Mouse (Mus musculus): ENCODE measurements around the gene Slc28a3. TPM values are rescaled to one million over a fixed set of nuclear protein-coding genes. Genes with fewer than 3 reads are reported as not detected.

Gene Slc28a3
- polyA plus RNA-seq, 1 experiment: not detected

DNA sequence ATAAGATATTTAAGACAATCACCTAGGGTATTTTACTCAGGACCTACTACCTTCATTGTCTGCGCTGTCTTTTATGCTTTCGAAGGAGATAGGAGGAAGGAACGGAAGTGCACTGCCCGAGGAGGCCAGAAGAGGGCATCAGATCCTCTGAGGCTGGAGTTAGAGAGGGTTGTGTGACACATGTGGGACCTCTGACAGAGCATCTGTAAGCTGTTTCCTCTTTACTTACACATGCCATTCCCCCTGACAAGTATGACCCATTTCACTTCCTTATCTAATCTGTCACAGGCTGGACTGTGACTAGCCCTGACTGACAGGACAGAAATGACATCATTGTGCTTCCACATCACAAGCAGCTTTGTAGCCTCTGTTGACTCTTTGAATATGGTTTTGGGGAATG lies 94.4 kb downstream of the Slc28a3 start:
- no peak overlapping the region for H3K27ac ChIP-seq (ENCODE audit: control insufficient read depth, insufficient read depth, low read depth, low read length, poor library complexity)
- no peaks in the 10 kb centered on the region; the same call in 1 of the 2 replicates for H3K4me1 ChIP-seq (ENCODE audit: control insufficient read depth, insufficient read depth, low read length)
- 92% methylated on average over 4 of the region's 4 CpGs for WGBS
- TF ChIP-seq POLR2A (IDR thresholded peaks at IDR 0.05; ENCODE audit: borderline replicate concordance, control insufficient read depth, low read depth, low read length) (no peak), CTCF (IDR thresholded peaks at IDR 0.05; ENCODE audit: control insufficient read depth, insufficient read depth, low read length) (peak; percentile 38)
- H3K4me3 ChIP-seq (replicated peaks; ENCODE audit: control insufficient read depth, low read depth, low read length): no peak overlapping the region

DNA sequence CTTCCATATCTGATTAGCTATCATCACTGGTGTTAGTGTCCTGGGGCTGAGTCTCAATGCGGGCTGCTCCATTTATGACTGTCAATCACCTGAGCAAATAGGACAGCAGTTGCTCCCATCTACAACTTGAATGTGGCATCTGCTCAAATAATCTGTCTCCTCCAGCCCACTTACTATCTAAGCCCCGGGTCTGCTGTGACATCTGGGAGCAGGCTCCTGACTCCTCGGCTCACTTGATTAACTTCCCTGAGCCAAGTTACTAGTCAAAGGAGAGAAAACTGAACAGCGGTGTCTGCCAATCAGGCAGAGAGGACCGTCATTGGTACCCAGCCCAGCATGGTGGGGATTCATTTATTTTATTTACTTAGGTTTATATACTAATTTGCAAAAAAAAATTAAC lies 95.0 kb downstream of the Slc28a3 start:
- TF ChIP-seq POLR2A (IDR thresholded peaks at IDR 0.05; ENCODE audit: borderline replicate concordance, control insufficient read depth, low read depth, low read length) (no peak), CTCF (IDR thresholded peaks at IDR 0.05; ENCODE audit: control insufficient read depth, insufficient read depth, low read length) (no peak)
- no peaks in the 10 kb centered on the region; the same call in 1 of the 2 replicates for H3K4me1 ChIP-seq (ENCODE audit: control insufficient read depth, insufficient read depth, low read length)
- H3K4me3 ChIP-seq (replicated peaks; ENCODE audit: control insufficient read depth, low read depth, low read length): no peak overlapping the region
- WGBS: 80% methylated on average over 5 of the region's 5 CpGs
- no peak overlapping the region for H3K27ac ChIP-seq (ENCODE audit: control insufficient read depth, insufficient read depth, low read depth, low read length, poor library complexity)

DNA sequence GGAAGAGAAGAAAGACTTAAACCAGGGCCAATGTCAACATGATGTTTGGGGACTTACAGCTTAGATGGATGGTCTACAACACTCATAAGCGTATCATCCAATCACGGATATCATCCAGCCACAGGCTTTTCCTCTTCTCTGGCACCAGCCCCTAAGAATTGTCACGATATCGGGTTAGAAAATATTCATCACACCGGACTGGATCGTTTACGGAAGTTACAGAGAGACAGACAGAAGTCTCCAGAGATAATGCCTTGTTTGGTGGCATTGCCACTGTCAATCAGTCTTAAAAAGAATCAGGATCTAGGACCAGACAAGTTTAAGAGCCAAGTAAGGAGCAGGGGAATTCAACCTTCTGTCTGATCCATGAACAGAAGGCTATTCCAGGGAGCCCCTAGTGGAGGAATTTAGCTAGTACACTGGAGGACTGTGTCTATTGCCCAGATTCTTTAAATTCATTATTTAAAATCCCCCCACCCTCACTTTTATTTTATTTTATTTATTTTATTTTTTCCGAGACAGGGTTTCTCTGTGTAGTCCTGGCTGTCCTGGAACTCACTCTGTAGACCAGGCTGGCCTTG lies 96.4 kb downstream of the Slc28a3 start:
- no peak for TF ChIP-seq POLR2A (IDR thresholded peaks at IDR 0.05; ENCODE audit: borderline replicate concordance, control insufficient read depth, low read depth, low read length)
- no peak for TF ChIP-seq CTCF (IDR thresholded peaks at IDR 0.05; ENCODE audit: control insufficient read depth, insufficient read depth, low read length)
- WGBS: 80% methylated on average over 8 of the region's 8 CpGs
- Histone ChIP-seq H3K4me3 (replicated peaks; ENCODE audit: control insufficient read depth, low read depth, low read length) (no peak overlapping the region), H3K4me1 (ENCODE audit: control insufficient read depth, insufficient read depth, low read length) (no peaks in the 10 kb centered on the region), H3K27ac (ENCODE audit: control insufficient read depth, insufficient read depth, low read depth, low read length, poor library complexity) (no peak overlapping the region)

DNA sequence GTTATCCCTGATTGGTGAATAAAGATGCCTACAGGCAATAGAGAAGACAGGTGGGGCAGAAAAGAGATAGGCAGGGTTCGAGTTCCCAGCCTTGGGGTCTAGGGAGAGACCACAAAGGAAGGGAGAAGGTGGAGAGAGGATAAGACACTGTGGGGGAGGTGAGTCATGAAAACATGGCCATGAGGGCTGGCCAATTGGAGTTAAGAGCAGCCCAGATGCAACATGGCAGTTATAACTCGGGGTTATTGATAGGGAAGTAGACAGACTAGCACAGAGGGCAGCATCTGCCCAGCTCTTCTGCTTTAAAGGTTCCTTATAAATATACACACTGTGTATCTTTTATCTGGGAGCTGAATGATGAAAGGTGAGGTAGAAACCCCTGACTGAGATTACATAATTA lies 98.8 kb downstream of the Slc28a3 start:
- TF ChIP-seq CTCF (IDR thresholded peaks at IDR 0.05; ENCODE audit: control insufficient read depth, insufficient read depth, low read length) (no peak), POLR2A (IDR thresholded peaks at IDR 0.05; ENCODE audit: borderline replicate concordance, control insufficient read depth, low read depth, low read length) (no peak)
- Histone ChIP-seq H3K4me3 (replicated peaks; ENCODE audit: control insufficient read depth, low read depth, low read length) (no peak overlapping the region), H3K4me1 (ENCODE audit: control insufficient read depth, insufficient read depth, low read length) (no peaks in the 10 kb centered on the region), H3K27ac (ENCODE audit: control insufficient read depth, insufficient read depth, low read depth, low read length, poor library complexity) (no peak overlapping the region)
- WGBS: 36% methylated on average over 2 of the region's 2 CpGs

GRCm38 (mm10) chr13:58511248-58511647 lies 99.4 kb downstream of the Slc28a3 start:
- 84% methylated on average over 9 of the region's 9 CpGs for WGBS
- no peak for TF ChIP-seq POLR2A (IDR thresholded peaks at IDR 0.05; ENCODE audit: borderline replicate concordance, control insufficient read depth, low read depth, low read length)
- TF ChIP-seq CTCF (IDR thresholded peaks at IDR 0.05; ENCODE audit: control insufficient read depth, insufficient read depth, low read length): no peak
- Histone ChIP-seq H3K4me3 (replicated peaks; ENCODE audit: control insufficient read depth, low read depth, low read length) (no peak overlapping the region), H3K4me1 (ENCODE audit: control insufficient read depth, insufficient read depth, low read length) (no peaks in the 10 kb centered on the region), H3K27ac (ENCODE audit: control insufficient read depth, insufficient read depth, low read depth, low read length, poor library complexity) (no peak overlapping the region)

GRCm38 (mm10) chr13:58509241-58509640 lies 101.4 kb downstream of the Slc28a3 start:
- no peak for TF ChIP-seq POLR2A (IDR thresholded peaks at IDR 0.05; ENCODE audit: borderline replicate concordance, control insufficient read depth, low read depth, low read length)
- Histone ChIP-seq H3K4me3 (replicated peaks; ENCODE audit: control insufficient read depth, low read depth, low read length) (no peak overlapping the region), H3K27ac (ENCODE audit: control insufficient read depth, insufficient read depth, low read depth, low read length, poor library complexity) (no peak overlapping the region), H3K4me1 (ENCODE audit: control insufficient read depth, insufficient read depth, low read length) (no peaks in the 10 kb centered on the region)
- 26% methylated on average over 3 of the region's 3 CpGs for WGBS

DNA sequence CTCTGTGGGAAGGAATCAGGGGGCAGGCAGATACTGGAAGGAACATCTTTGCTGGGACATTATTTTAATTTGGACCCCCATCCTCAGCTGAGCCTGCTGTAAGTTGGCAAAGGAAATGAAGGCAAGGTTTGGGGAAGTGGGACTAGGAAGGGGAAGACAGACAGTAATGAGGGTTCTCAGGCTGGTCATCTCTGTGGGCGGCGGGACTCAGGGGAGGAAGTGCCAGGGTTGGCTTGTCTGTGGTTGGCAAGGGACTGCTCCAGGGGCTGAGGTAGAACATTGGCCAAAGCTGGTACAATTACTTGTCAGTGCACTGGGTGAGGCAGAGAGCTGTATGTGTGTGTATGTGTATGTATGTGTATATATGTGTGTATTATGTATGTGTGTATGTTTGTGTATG lies 107.1 kb downstream of the Slc28a3 start:
- H3K27ac ChIP-seq (ENCODE audit: control insufficient read depth, insufficient read depth, low read depth, low read length, poor library complexity): no peak overlapping the region
- 19% methylated on average over 2 of the region's 2 CpGs for WGBS
- TF ChIP-seq POLR2A (IDR thresholded peaks at IDR 0.05; ENCODE audit: borderline replicate concordance, control insufficient read depth, low read depth, low read length) (no peak), CTCF (IDR thresholded peaks at IDR 0.05; ENCODE audit: control insufficient read depth, insufficient read depth, low read length) (no peak)

GRCm38 (mm10) chr13:58497809-58498208 lies 112.9 kb downstream of the Slc28a3 start:
- TF ChIP-seq CTCF (IDR thresholded peaks at IDR 0.05; ENCODE audit: control insufficient read depth, insufficient read depth, low read length): no peak
- no peak for TF ChIP-seq POLR2A (IDR thresholded peaks at IDR 0.05; ENCODE audit: borderline replicate concordance, control insufficient read depth, low read depth, low read length)
- Histone ChIP-seq H3K4me1 (ENCODE audit: control insufficient read depth, insufficient read depth, low read length) (no peaks in the 10 kb centered on the region), H3K27ac (ENCODE audit: control insufficient read depth, insufficient read depth, low read depth, low read length, poor library complexity) (no peak overlapping the region), H3K4me3 (replicated peaks; ENCODE audit: control insufficient read depth, low read depth, low read length) (no peak overlapping the region)
- 85% methylated on average over 12 of the region's 12 CpGs for WGBS

More for the DNA sequence above, 107.1 kb downstream of the Slc28a3 start:
- H3K4me3 ChIP-seq (replicated peaks; ENCODE audit: control insufficient read depth, low read depth, low read length): no peak overlapping the region
- H3K4me1 ChIP-seq (ENCODE audit: control insufficient read depth, insufficient read depth, low read length): no peaks in the 10 kb centered on the region; the same call in 1 of the 2 replicates

Other genes with a start within 250 kb of the Slc28a3 start
- 7.0 and 8.2 TPM in 2 replicates for gene 2210016F16Rik, start 225.7 kb downstream of the Slc28a3 start, polyA plus RNA-seq (2011; ENCODE audit: insufficient read depth, insufficient read length, low replicate concordance, missing spikeins)
- gene Rmi1, start 208.6 kb downstream of the Slc28a3 start, polyA plus RNA-seq (2011; ENCODE audit: insufficient read depth, insufficient read length, low replicate concordance, missing spikeins): 17.3 and 21.2 TPM in 2 replicates
- gene Hnrnpk, start 207.5 kb downstream of the Slc28a3 start, polyA plus RNA-seq (2011; ENCODE audit: insufficient read depth, insufficient read length, low replicate concordance, missing spikeins): 457 and 544 TPM in 2 replicates
- gene Ntrk2, start 195.7 kb upstream of the Slc28a3 start, polyA plus RNA-seq (2011; ENCODE audit: insufficient read depth, insufficient read length, low replicate concordance, missing spikeins): not detected in 2 replicates

All from bone marrow, adult 2 months (tissue).